Mouse (Mus musculus) cortical plate, adult 2 months (tissue): ENCODE data around the gene Dand5.

ENCODE experiments used
- CTCF ChIP-seq: fragments of 200-500 bp; IDR thresholded peaks from 2 replicates; pipeline ENCODE4 v1.5.1; 2011; ENCODE audit warnings: mild to moderate bottlenecking, control low read depth, low read length; ENCODE audit not compliant: insufficient read depth; ENCODE audit errors: extremely low read depth
- POLR2A ChIP-seq: fragments of 200-500 bp; IDR thresholded peaks from 2 replicates; pipeline ENCODE4 v1.6.1; 2011; ENCODE audit warnings: mild to moderate bottlenecking, low read length, control low read depth; ENCODE audit not compliant: insufficient read depth; ENCODE audit errors: extremely low read depth

DNA sequence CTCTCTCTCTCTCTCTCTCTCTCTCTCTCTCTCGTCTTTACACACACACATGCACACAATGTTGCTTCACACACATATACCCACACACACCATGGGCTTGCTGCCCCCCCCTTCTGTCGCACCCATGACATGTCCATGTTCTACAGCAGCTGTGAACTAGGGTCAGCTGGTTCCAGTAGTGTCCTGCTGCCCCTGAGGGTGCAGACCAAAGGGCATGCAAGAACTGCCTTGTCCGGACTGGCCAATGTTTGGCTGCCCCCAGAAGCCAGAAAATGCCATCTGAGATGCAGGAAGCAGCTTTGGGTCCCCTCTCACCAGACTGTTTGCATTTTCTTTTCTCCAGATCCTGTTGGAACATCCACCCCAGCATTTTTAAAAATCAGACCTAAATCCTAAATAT is 50.0 kb downstream of the Dand5 start:
- TF ChIP-seq CTCF (no peak), POLR2A (no peak)
